Mouse (Mus musculus) spleen, adult 2 months (tissue): Measurements from ENCODE around the gene Sdhaf4.

Source experiments
- CTCF ChIP-seq: fragments of 200-500 bp; IDR thresholded peaks from 2 replicates; pipeline ENCODE4 v1.5.1; 2011; ENCODE audit warnings: mild to moderate bottlenecking, inconsistent platforms; ENCODE audit not compliant: insufficient read depth, insufficient read length, insufficient replicate concordance; ENCODE audit errors: extremely low read depth
- POLR2A ChIP-seq: fragments of 200-500 bp; IDR thresholded peaks from 2 replicates; pipeline ENCODE4 v1.6.1; 2011; ENCODE audit warnings: low read depth, low read length, inconsistent platforms

DNA sequence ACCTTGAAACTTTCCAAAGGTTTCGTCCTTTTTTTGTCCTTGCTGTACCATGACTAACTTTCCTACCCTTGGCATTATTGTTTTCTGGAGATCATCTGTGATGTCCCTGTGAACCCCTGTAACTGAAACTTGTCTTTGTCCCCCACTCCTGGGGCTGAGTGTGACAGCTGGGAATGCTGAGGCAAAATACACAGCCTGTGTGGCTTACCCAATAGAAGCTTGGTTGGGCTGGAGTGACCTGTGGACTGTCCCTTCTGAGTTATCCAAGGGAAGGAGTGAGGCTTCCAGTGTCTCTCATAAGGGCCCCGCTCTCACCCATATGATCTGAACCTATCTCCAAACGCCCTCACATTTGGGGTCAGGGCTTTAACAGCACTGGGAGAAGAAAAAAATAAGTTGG is 8.0 kb downstream of the Sdhaf4 start:
- TF ChIP-seq CTCF (no peak), POLR2A (no peak)
